Mouse (Mus musculus): ENCODE data around the gene Zfp286.
"Not testable (repeated sequence)": the region's sequence is repeated elsewhere in the genome, so short reads cannot be mapped to it uniquely, and the experiment has no call there.

Zfp286 gene

DNA sequence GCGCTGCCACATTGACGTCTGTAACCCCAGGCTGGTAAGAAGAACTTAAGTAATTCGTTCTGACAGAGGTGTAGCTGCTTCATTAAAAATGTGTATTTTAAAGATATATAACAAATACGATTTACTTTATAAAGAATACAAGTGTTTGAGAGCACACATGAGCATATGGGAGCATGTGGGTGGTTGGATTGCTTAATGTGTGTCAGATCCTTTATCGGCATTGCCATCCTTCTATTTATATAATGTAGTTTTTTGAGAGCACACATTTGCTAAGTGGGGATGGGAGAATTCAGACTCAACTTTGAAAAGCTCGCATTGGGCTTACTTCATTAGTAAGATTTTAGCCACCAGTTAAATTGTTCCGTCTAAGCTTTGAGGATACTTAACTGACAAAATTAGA lies 12.8 kb downstream of the Zfp286 start:
- DNase-seq: no peak

- no peak for DNase-seq
Observed at GRCm38 (mm10) chr11:62760755-62761457, 28.4 kb downstream of the Zfp286 start.

GRCm38 (mm10) chr11:62758491-62758890 lies 30.8 kb downstream of the Zfp286 start:
- DNase-seq: no peak

- DNase-seq: no peak
Observed at GRCm38 (mm10) chr11:62757906-62758305, 31.4 kb downstream of the Zfp286 start.

GRCm38 (mm10) chr11:62757143-62757507 lies 32.1 kb downstream of the Zfp286 start:
- no peak for DNase-seq

DNA sequence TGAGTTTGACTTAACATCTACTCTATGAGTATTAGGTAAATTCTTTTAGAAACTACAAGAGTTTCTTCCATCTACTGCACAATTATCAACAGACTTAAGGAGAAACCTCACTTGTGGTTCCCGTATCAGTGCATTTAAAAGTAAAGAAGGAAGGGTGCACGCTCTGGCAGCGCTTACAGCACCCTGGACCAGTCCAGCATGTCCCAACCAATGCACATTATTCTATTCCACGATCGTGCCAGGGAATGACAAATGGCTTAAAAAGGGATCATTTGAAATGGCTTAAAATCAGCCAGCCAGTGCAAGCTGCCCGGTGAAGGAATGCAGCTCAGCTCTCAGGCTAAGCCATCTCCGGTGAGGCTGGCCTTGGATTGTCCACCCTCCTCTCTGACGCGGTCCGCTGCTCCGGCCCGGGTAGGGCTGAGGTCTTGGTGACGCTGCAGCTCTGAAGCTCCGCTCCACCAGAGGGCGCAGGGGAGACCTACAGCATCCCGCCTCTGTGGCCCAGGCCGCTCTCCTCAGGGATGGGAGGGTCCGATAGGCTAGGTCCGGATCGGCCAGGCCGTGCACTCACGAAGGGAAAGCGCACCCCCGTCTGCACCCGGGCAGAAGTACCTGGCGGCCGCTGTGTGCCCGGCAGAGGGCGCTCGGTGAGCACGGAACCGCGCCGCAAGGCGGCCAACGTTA lies 32.7 kb downstream of the Zfp286 start:
- DNase-seq: peak; percentile 99

- no peak for DNase-seq
Observed at GRCm38 (mm10) chr11:62752780-62753179, 36.5 kb downstream of the Zfp286 start, which contains the start of gene Gm10428. TSS of gene Gm10428 (plus strand) at chr11:62753100.

- DNase-seq: no peak
Observed at GRCm38 (mm10) chr11:62752191-62752590, 37.1 kb downstream of the Zfp286 start.

- DNase-seq: not testable (repeated sequence)
Observed at GRCm38 (mm10) chr11:62749445-62749844, 39.8 kb downstream of the Zfp286 start.

DNA sequence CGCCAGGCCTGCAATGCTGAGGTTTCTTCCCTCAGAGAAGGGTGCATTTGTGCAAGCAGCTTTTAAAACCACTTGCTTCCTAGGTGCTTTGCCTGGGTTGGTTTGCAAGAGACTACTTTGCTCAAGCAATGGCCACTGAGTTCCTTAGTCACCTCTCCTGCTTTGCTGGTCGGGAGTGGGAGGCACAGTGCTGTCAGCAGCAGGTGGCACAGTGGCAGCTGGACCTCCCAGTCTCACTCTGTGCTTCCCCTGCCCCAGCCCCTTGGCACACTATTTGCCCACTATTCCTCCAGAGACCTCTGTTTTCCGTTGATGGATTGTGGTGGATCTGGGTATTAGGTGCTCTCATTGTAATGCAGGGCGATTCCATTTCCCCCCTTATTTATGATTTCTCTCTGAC lies 41.2 kb downstream of the Zfp286 start:
- DNase-seq: no peak

DNA sequence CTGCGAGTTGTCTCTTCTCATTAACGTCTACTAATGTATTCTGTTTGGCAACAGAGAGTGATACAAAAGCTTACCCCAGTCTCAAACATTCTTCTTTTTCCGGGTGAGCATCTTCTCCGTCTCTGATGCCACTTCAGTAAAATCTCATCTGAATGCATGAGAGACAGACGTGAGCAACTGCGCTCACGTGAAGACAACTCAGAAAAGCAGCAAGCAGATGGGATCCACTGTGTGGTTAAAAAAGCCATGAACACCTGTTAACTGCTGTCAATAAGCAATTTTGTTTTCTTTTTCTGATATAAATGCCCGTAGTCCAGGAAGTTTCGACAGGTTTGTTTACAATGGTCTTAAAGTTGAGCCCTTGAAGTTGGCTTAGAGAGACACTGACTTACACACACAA lies 42.0 kb downstream of the Zfp286 start:
- no peak for DNase-seq

- DNase-seq: peak; percentile 82
Observed at GRCm38 (mm10) chr11:62746001-62746533, 43.2 kb downstream of the Zfp286 start.

- peak; percentile 84 for DNase-seq
Observed at GRCm38 (mm10) chr11:62744103-62744502, 45.2 kb downstream of the Zfp286 start.

DNA sequence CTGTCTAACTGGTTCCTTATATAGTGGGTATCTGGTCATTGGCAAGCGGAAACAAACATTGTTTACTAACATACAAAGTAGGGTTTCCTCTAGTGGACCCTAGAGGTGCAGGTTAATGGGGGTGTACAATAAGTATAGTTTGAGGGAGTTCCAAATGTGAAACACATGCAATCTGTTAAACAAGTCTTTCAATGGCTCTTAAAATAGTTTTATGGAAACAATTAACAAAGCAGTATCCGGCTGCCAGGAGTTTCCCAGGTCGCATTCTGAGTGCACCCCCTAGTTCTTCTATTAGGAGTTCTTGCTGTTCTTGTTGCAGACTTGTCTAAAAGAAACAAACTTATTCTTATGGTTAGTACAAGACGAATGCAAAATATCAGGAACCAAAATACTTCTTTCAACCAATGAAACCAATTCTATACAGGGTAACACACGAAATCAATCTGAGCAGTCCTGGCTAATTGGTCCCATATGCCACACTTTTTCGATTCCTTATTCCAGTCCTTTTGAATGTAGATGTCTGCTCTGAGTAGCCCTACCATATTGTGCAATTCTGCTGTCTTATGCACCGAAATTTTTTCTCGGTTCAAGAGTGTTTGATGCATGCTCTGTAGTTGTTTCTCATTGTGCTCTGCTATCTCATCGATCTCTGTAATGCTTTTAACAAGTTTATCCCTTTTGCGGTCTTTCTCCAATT lies 46.9 kb downstream of the Zfp286 start:
- no peak for DNase-seq

DNA sequence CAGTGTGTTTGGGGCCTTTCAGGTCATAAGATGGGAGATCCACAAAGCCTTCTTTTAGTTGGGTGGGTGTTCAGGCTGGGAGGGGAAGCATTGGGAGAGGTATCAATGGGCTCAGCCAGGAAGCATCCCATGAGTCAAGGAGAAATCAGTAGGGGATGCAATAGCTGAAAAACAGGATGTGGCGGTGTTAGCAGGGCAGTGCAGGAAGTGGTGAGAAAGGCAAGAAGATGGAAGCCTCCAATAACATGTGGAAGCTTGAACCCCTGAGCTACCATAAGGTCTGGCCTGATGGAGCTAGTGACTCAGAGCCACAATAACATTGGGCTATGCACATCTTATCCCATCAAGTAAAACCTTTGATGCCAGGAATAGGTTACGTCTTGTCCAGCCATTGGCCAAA lies 48.1 kb downstream of the Zfp286 start:
- DNase-seq: no peak

DNA sequence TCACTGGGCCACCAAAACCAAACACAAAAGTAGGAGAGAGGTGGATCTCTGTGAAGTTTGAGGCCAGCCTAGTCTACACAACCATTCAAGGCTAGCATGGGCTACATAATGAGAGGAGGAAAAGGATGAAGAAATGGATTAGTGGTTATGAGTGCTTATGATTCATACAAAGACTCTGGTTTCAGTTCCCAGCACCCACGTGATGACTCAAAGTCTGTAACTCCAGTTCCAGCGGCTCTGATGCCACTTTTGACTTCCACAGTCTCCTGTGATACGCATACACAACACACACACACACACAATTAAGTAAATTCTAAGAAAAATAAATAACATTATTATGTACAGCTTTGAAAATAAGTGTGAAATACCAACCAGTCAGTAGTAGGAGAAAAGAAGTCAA lies 56.6 kb downstream of the Zfp286 start:
- DNase-seq: no peak

DNA sequence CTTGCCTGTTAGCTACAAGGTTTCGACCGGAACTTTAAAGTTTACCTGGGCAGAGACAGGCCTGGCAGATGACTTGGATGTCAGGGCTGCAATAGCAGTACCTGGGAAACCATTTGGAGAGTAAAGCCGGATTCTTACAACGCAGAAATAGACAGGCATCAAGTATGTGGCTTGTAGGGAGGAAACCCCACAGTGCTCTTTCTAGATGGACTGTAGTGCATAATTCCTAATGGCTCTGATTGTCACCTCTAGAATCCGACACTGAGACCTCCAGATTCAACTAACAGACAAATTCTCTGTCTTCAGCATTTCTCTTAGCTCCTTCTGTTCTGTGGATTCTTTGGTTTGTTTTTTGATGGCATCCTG lies 57.3 kb downstream of the Zfp286 start:
- DNase-seq: no peak

- DNase-seq: peak; percentile 87
Observed at GRCm38 (mm10) chr11:62731311-62732021, 57.8 kb downstream of the Zfp286 start, which contains the start of gene Zfp287. TSS of gene Zfp287 (minus strand) at chr11:62731905.

- DNase-seq: no peak
Observed at GRCm38 (mm10) chr11:62728276-62728675, 61.0 kb downstream of the Zfp286 start.

- no peak for DNase-seq
Observed at GRCm38 (mm10) chr11:62710657-62711056, 78.6 kb downstream of the Zfp286 start.

DNA sequence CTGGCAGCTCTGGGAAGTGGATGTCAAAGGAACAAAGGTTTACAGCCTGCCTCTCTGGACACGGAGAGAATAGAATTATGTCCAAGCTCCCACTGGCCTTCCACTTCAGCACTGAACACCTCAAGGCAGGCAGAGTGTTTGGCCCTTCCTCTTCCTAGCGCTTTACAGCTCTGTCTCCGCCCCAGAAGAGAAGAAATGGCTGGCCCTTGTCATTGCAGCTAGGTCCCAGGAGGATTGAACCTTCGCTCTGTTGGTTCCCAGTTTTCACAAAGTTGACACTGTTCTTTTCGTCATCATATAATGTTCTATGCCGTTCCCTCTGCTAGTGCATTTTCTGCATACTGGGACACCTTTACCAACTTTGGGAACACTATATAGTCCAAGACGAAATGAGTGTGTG lies 81.0 kb downstream of the Zfp286 start:
- DNase-seq: no peak

GRCm38 (mm10) chr11:62706141-62706540 lies 83.1 kb downstream of the Zfp286 start:
- no peak for DNase-seq
